Mouse (Mus musculus) kidney, embryonic 14.5 days (tissue): ENCODE data around the gene Kif16b. TPM values are rescaled to one million over a fixed set of nuclear protein-coding genes. Genes with fewer than 3 reads are reported as not detected.
A peak's percentile ranks its signal among the peaks of the same experiment; 100 is the strongest.

Experiments used
- ATAC-seq: fragments of 200-750 bp; cut with Nextera tagmentation; 2 replicates; pipeline ENCODE4 v1.8.0; 2017; ENCODE audit warnings: moderate number of reproducible peaks, mild to moderate bottlenecking, moderate TSS enrichment, moderate library complexity; ENCODE audit not compliant: low FRiP score, low TSS enrichment
- H3K27ac ChIP-seq: fragments of 300-500 bp; sonication (generic); 2 replicates; pipeline ENCODE4 v1.5.1; 2014; ENCODE audit warnings: low read depth, mild to moderate bottlenecking, low read length, moderate library complexity, mixed read lengths
- H3K27me3 ChIP-seq: fragments of 300-500 bp; sonication (generic); 2 replicates; pipeline ENCODE4 v1.6.1; 2014; ENCODE audit warnings: mild to moderate bottlenecking, low read length; ENCODE audit not compliant: control insufficient read depth, insufficient read depth
- H3K36me3 ChIP-seq: fragments of 300-500 bp; sonication (generic); 2 replicates; pipeline ENCODE4 v1.6.1; 2014; ENCODE audit warnings: low read length, mixed read lengths; ENCODE audit not compliant: control insufficient read depth, insufficient read depth
- H3K4me1 ChIP-seq: fragments of 300-500 bp; sonication (generic); 2 replicates; pipeline ENCODE4 v1.6.1; 2014; ENCODE audit warnings: low read length, mixed read lengths; ENCODE audit not compliant: control insufficient read depth, insufficient read depth
- H3K4me2 ChIP-seq: fragments of 300-500 bp; sonication (generic); replicated peaks from 2 replicates; pipeline ENCODE4 v1.6.1; 2014; ENCODE audit warnings: low read depth, mild to moderate bottlenecking, low read length
- H3K4me3 ChIP-seq: fragments of 300-500 bp; sonication (generic); 2 replicates; pipeline ENCODE4 v1.5.1; 2014; ENCODE audit warnings: mild to moderate bottlenecking, low read length
- H3K9ac ChIP-seq: fragments of 300-500 bp; sonication (generic); 2 replicates; pipeline ENCODE4 v1.6.1; 2014; ENCODE audit warnings: low read depth, mild to moderate bottlenecking, low read length, moderate library complexity
- H3K9me3 ChIP-seq: fragments of 300-500 bp; sonication (generic); 2 replicates; pipeline ENCODE4 v1.6.1; 2016; ENCODE audit warnings: low read length; ENCODE audit not compliant: control insufficient read depth
- WGBS: fragments of 180-500 bp; shearing (Covaris S2); extraction: QIAGEN DNeasy Blood & Tissue Kit; methylation state at CpG from one replicate; pipeline ENCODE4 v1.1.7; 2014; 5-methylcytosine and 5-hydroxymethylcytosine counted together
- polyA plus RNA-seq: library from polyadenylated mRNA; unstranded; fragments of >200 nt; fragmentation: Nextera tagmentation; extraction: Ambion mirVana; gene quantifications from 2 replicates; pipeline ENCODE4 v1.2.1, GENCODE M21; 2014

The Kif16b gene
- polyA plus RNA-seq, 1 experiment from 2014 or later = 17.1 TPM

- H3K27ac ChIP-seq = no peak overlapping the region
- no peaks in the 10 kb centered on the region for H3K4me1 ChIP-seq
- H3K36me3 ChIP-seq = no peaks in the 10 kb centered on the region
- peak; percentile 73; the same call in 1 of the 2 replicates for ATAC-seq
- no peak overlapping the region for H3K9ac ChIP-seq
- H3K27me3 ChIP-seq = no peaks in the 10 kb centered on the region
- no peak overlapping the region for H3K4me3 ChIP-seq
- 82% methylated on average over 2 of the region's 2 CpGs for WGBS
- no peak overlapping the region for H3K4me2 ChIP-seq
- H3K9me3 ChIP-seq = no peaks in the 10 kb centered on the region
These were observed 271.6 kb downstream of the Kif16b start for GRCm38 (mm10) chr2:142629523-142630312.

GRCm38 (mm10) chr2:142625756-142626155, 275.6 kb downstream of the Kif16b start:
- Histone ChIP-seq H3K27me3 (no peaks in the 10 kb centered on the region), H3K4me1 (no peaks in the 10 kb centered on the region), H3K4me2 (no peak overlapping the region), H3K9ac (no peak overlapping the region), H3K9me3 (no peaks in the 10 kb centered on the region), H3K27ac (no peak overlapping the region), H3K36me3 (no peaks in the 10 kb centered on the region), H3K4me3 (no peak overlapping the region)
- 79% methylated on average over 4 of the region's 4 CpGs for WGBS
- no peak for ATAC-seq

GRCm38 (mm10) chr2:142625101-142625500, 276.2 kb downstream of the Kif16b start:
- no peak overlapping the region for H3K9ac ChIP-seq
- H3K36me3 ChIP-seq = no peaks in the 10 kb centered on the region
- no peak overlapping the region for H3K27ac ChIP-seq
- WGBS = 15% methylated on average over 3 of the region's 3 CpGs
- no peaks in the 10 kb centered on the region for H3K4me1 ChIP-seq
- H3K27me3 ChIP-seq = no peaks in the 10 kb centered on the region
- no peak overlapping the region for H3K4me2 ChIP-seq
- H3K9me3 ChIP-seq = no peaks in the 10 kb centered on the region
- peak; percentile 52 for ATAC-seq
- H3K4me3 ChIP-seq = no peak overlapping the region

GRCm38 (mm10) chr2:142624254-142624653, 277.1 kb downstream of the Kif16b start:
- no peak overlapping the region for H3K4me2 ChIP-seq
- no peaks in the 10 kb centered on the region for H3K27me3 ChIP-seq
- no peak overlapping the region for H3K9ac ChIP-seq
- no peak; the same call in 1 of the 2 replicates for ATAC-seq
- H3K9me3 ChIP-seq = no peaks in the 10 kb centered on the region
- no peak overlapping the region for H3K27ac ChIP-seq
- H3K4me3 ChIP-seq = no peak overlapping the region
- H3K4me1 ChIP-seq = no peaks in the 10 kb centered on the region
- H3K36me3 ChIP-seq = no peaks in the 10 kb centered on the region
- 84% methylated on average over 2 of the region's 2 CpGs for WGBS

GRCm38 (mm10) chr2:142621152-142621551, 280.2 kb downstream of the Kif16b start:
- 85% methylated on average over 4 of the region's 4 CpGs for WGBS
- Histone ChIP-seq H3K4me1 (no peaks in the 10 kb centered on the region), H3K36me3 (no peaks in the 10 kb centered on the region), H3K9me3 (no peaks in the 10 kb centered on the region), H3K27me3 (no peaks in the 10 kb centered on the region), H3K9ac (no peak overlapping the region), H3K4me3 (no peak overlapping the region), H3K4me2 (no peak overlapping the region), H3K27ac (no peak overlapping the region)
- no peak for ATAC-seq

GRCm38 (mm10) chr2:142619926-142620325, 281.4 kb downstream of the Kif16b start:
- ATAC-seq = no peak
- Histone ChIP-seq H3K27me3 (no peaks in the 10 kb centered on the region), H3K36me3 (no peaks in the 10 kb centered on the region), H3K9ac (no peak overlapping the region), H3K4me1 (no peaks in the 10 kb centered on the region), H3K27ac (no peak overlapping the region), H3K4me2 (no peak overlapping the region), H3K4me3 (no peak overlapping the region), H3K9me3 (no peaks in the 10 kb centered on the region)

GRCm38 (mm10) chr2:142614535-142614934, 286.8 kb downstream of the Kif16b start:
- H3K27ac ChIP-seq = no peak overlapping the region
- no peaks in the 10 kb centered on the region for H3K4me1 ChIP-seq
- 68% methylated on average over 5 of the region's 5 CpGs for WGBS
- H3K4me3 ChIP-seq = no peak overlapping the region
- H3K4me2 ChIP-seq = no peak overlapping the region
- H3K9me3 ChIP-seq = no peaks in the 10 kb centered on the region
- ATAC-seq = no peak
- H3K36me3 ChIP-seq = no peaks in the 10 kb centered on the region
- no peaks in the 10 kb centered on the region for H3K27me3 ChIP-seq
- no peak overlapping the region for H3K9ac ChIP-seq

- H3K36me3 ChIP-seq = no peaks in the 10 kb centered on the region
- H3K4me3 ChIP-seq = no peak overlapping the region
- no peak overlapping the region for H3K9ac ChIP-seq
- no peaks in the 10 kb centered on the region for H3K9me3 ChIP-seq
- no peak overlapping the region for H3K4me2 ChIP-seq
- H3K27ac ChIP-seq = no peak overlapping the region
- no peak for ATAC-seq
- no peaks in the 10 kb centered on the region for H3K27me3 ChIP-seq
- 79% methylated on average over 5 of the region's 5 CpGs for WGBS
- peaks cover 10% of the 10 kb centered on the region; the same call in 1 of the 2 replicates for H3K4me1 ChIP-seq
These were observed 288.9 kb downstream of the Kif16b start for GRCm38 (mm10) chr2:142612359-142612953.

GRCm38 (mm10) chr2:142611113-142611512, 290.2 kb downstream of the Kif16b start:
- H3K27me3 ChIP-seq = no peaks in the 10 kb centered on the region
- H3K36me3 ChIP-seq = no peaks in the 10 kb centered on the region
- no peaks in the 10 kb centered on the region for H3K9me3 ChIP-seq
- H3K4me3 ChIP-seq = no peak overlapping the region
- no peak overlapping the region for H3K4me2 ChIP-seq
- WGBS = 89% methylated on average over 6 of the region's 6 CpGs
- H3K4me1 ChIP-seq = peaks cover 10% of the 10 kb centered on the region; the same call in 1 of the 2 replicates
- no peak overlapping the region for H3K27ac ChIP-seq
- no peak for ATAC-seq
- H3K9ac ChIP-seq = no peak overlapping the region
